Mouse (Mus musculus) kidney, adult 2 months (tissue): Measurements from ENCODE around the gene Vax2.

Experiments
- CTCF ChIP-seq: fragments of 200-500 bp; conservative IDR thresholded peaks from 2 replicates; pipeline ENCODE4 v1.5.1; 2011; ENCODE audit warnings: low read depth, mild to moderate bottlenecking, control low read depth, low read length, moderate library complexity, mixed read lengths; ENCODE audit not compliant: insufficient read depth, insufficient read length
- POLR2A ChIP-seq: fragments of 200-500 bp; IDR thresholded peaks from one replicate; pipeline ENCODE4 v1.6.1; 2011; ENCODE audit warnings: low read depth, low read length, control low read depth

- TF ChIP-seq POLR2A (no peak), CTCF (no peak)
Observed at GRCm38 (mm10) chr6:83703722-83704078, 7.4 kb upstream of the Vax2 start.
